Mouse (Mus musculus) brain, embryonic 14.5 days (tissue): Measurements from ENCODE around the gene Cbx7.
"Not testable (repeated sequence)": the region's sequence is repeated elsewhere in the genome, so short reads cannot be mapped to it uniquely, and the experiment has no call there.

Source experiments
- CTCF ChIP-seq: fragments of 200-500 bp; IDR thresholded peaks from 2 replicates; pipeline ENCODE4 v1.5.1; 2012; ENCODE audit warnings: inconsistent platforms, mild to moderate bottlenecking, moderate library complexity, borderline replicate concordance; ENCODE audit not compliant: insufficient read depth, insufficient read length; ENCODE audit errors: extremely low read depth
- POLR2A ChIP-seq: fragments of 200-500 bp; IDR thresholded peaks from 2 replicates; pipeline ENCODE4 v1.6.1; 2012; ENCODE audit warnings: mild to moderate bottlenecking, inconsistent platforms, borderline replicate concordance; ENCODE audit not compliant: poor library complexity, insufficient read depth, insufficient read length, severe bottlenecking; ENCODE audit errors: extremely low read depth

DNA sequence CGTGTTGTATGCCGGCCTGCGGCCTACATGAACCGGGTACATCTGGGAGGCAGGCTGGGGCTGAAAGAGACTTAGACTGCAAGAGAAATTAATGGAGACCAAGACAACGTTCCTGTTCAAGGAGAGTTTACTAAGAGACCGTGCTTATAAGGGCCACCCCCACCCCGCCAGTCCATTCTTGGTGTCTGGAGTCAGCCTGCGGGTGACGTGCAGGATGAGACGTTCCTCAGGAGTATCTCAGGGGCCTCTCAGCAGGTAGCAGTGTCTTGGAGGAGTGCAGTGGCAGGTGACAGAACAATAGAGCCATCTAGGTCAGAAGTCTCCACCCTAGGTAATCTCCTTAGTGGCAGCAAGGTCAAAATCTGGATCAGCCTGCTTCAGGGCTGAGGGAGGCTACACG lies 66.2 kb downstream of the Cbx7 start:
- not testable (repeated sequence) for TF ChIP-seq CTCF, POLR2A
